Mouse (Mus musculus) testis, adult 2 months (tissue): ENCODE measurements around the gene Oma1. TPM values are rescaled to one million over a fixed set of nuclear protein-coding genes. Genes with fewer than 3 reads are reported as not detected.

Experiments used
- H3K27ac ChIP-seq: fragments of 200-500 bp; 2 replicates; pipeline ENCODE4 v1.5.1; 2012; ENCODE audit warnings: low read depth, low read length; ENCODE audit not compliant: control insufficient read depth, insufficient read depth
- H3K27me3 ChIP-seq: fragments of 200-500 bp; 2 replicates; pipeline ENCODE4 v1.6.1; 2012; ENCODE audit warnings: mild to moderate bottlenecking, low read length, moderate library complexity; ENCODE audit not compliant: control insufficient read depth, insufficient read depth
- H3K36me3 ChIP-seq: fragments of 200-500 bp; 2 replicates; pipeline ENCODE4 v1.6.1; 2012; ENCODE audit warnings: mild to moderate bottlenecking, low read length; ENCODE audit not compliant: control insufficient read depth, insufficient read depth
- H3K4me1 ChIP-seq: fragments of 200-500 bp; 2 replicates; pipeline ENCODE4 v1.6.1; 2012; ENCODE audit warnings: low read length; ENCODE audit not compliant: control insufficient read depth, insufficient read depth
- H3K4me3 ChIP-seq: fragments of 200-500 bp; 2 replicates; pipeline ENCODE4 v1.5.1; 2012; ENCODE audit warnings: low read depth, mild to moderate bottlenecking, low read length, moderate library complexity, mixed read lengths; ENCODE audit not compliant: control insufficient read depth
- CTCF ChIP-seq: fragments of 200-500 bp; IDR thresholded peaks from 2 replicates; pipeline ENCODE4 v1.5.1; 2012; ENCODE audit warnings: low read depth, mild to moderate bottlenecking, inconsistent platforms, low read length, moderate library complexity; ENCODE audit not compliant: control insufficient read depth, insufficient read depth, insufficient replicate concordance
- POLR2A ChIP-seq: fragments of 200-500 bp; IDR thresholded peaks from 2 replicates; pipeline ENCODE4 v1.6.1; 2012; ENCODE audit warnings: low read depth, mild to moderate bottlenecking, inconsistent platforms, low read length, moderate library complexity; ENCODE audit not compliant: control insufficient read depth
- polyA plus RNA-seq: library from polyadenylated mRNA; depleted of rRNA; stranded (reverse); fragments of >200 nt; gene quantifications from 2 replicates; pipeline ENCODE4 v1.2.3, GENCODE M21; 2012

The Oma1 gene
- polyA plus RNA-seq, 1 experiment = 2.3 TPM

DNA sequence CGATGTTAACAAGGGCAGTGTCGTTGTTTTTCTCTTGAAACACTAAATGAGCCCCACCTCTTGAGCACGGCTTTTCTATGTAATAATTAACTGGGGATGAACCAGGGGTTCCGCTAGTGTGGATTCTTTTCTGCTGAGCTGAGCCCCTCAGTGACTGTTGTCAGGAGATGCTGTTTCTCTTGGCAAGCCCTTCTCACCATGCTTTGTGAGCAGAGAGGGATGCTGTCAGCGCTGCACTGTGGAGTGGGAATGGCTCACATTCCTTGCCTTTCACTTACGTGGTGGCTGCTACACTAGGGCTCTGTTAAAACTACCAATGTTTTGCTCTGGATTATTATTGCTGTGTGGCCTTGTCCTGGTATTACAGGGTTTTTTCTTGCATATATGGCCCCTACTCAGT lies 15.7 kb downstream of the Oma1 start:
- no peak for TF ChIP-seq POLR2A
- TF ChIP-seq CTCF = no peak
- no peak overlapping the region for H3K4me3 ChIP-seq
- H3K27ac ChIP-seq = no peak overlapping the region
- H3K36me3 ChIP-seq = no peaks in the 10 kb centered on the region
- no peaks in the 10 kb centered on the region for H3K27me3 ChIP-seq
- H3K4me1 ChIP-seq = no peaks in the 10 kb centered on the region

GRCm38 (mm10) chr4:103335134-103335533 lies 21.5 kb downstream of the Oma1 start:
- Histone ChIP-seq H3K36me3 (no peaks in the 10 kb centered on the region), H3K27me3 (no peaks in the 10 kb centered on the region), H3K4me1 (no peaks in the 10 kb centered on the region), H3K27ac (no peak overlapping the region), H3K4me3 (no peak overlapping the region)
- no peak for TF ChIP-seq CTCF
- TF ChIP-seq POLR2A = no peak

DNA sequence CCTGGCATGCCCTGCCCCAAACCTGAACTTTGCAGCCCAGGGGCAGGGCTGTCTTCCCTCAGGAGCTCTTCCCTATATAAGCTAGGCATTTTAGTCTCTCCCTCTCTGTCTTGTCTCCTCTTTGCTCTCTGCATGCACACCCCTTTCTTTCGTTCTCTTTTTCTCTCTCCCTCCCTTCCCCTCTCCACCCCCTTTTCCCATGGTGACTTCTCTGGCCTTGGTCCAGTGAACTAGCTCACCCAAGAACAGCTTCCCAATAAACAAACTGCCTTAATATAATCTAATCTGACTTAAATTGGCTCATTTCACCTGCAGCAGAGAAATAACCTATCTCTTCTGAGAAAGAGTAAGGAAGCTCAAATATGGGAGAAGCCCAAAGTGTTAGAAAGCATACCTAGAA lies 27.1 kb downstream of the Oma1 start:
- H3K4me1 ChIP-seq = no peaks in the 10 kb centered on the region
- no peak overlapping the region for H3K4me3 ChIP-seq
- no peak overlapping the region for H3K27ac ChIP-seq
- H3K36me3 ChIP-seq = no peaks in the 10 kb centered on the region
- TF ChIP-seq POLR2A (no peak), CTCF (no peak)
- H3K27me3 ChIP-seq = no peaks in the 10 kb centered on the region

- Histone ChIP-seq H3K27me3 (no peaks in the 10 kb centered on the region), H3K27ac (no peak overlapping the region)
- TF ChIP-seq CTCF (no peak), POLR2A (no peak)
Observed at GRCm38 (mm10) chr4:103341620-103342019, 28.0 kb downstream of the Oma1 start.

DNA sequence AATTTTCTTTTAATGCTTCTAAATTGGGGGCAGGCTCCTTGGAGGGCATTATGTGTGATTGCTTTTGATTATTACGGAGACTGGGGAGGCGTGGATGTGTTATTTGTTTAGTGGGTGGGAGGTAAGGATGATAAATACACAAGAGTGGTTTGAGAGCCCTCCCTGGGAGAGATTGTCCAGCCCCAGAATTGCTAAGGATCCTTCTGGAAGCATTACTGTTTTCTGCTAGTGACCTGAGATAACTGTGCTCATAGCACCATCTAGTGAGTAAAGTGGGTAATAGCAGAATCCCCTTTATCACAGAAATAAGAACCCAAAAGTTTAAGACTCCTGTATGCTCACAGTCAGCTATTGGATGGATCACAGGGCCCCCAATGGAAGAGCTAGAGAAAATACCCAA lies 32.4 kb downstream of the Oma1 start:
- Histone ChIP-seq H3K27me3 (no peaks in the 10 kb centered on the region), H3K4me3 (no peak overlapping the region), H3K36me3 (no peaks in the 10 kb centered on the region), H3K27ac (no peak overlapping the region), H3K4me1 (no peaks in the 10 kb centered on the region)
- no peak for TF ChIP-seq CTCF
- no peak for TF ChIP-seq POLR2A

More at GRCm38 (mm10) chr4:103341620-103342019, 28.0 kb downstream of the Oma1 start:
- Histone ChIP-seq H3K4me1 (no peaks in the 10 kb centered on the region), H3K36me3 (no peaks in the 10 kb centered on the region), H3K4me3 (no peak overlapping the region)

DNA sequence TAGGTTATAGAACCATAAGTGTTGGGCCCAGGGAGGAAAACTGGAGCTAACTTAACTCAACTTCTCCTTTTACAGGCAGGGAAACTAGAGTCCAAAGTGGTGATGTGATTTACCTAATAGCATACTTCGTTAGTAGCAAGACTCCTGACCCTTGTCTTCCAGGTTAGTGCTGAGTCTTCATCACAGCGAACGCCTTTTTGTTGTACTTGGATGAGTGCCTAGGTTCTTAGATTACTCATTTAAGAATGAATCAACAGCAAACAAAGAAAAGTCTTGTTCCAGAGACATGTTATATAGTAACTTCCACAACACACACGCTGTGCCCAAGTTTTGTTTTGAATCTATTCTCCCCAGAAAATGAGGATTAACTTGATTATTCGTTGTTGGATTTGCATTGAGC lies 33.2 kb downstream of the Oma1 start:
- TF ChIP-seq POLR2A = no peak
- TF ChIP-seq CTCF = no peak
- no peaks in the 10 kb centered on the region for H3K36me3 ChIP-seq
- H3K27ac ChIP-seq = no peak overlapping the region
- H3K4me3 ChIP-seq = no peak overlapping the region
- H3K4me1 ChIP-seq = no peaks in the 10 kb centered on the region
- no peaks in the 10 kb centered on the region for H3K27me3 ChIP-seq

GRCm38 (mm10) chr4:103349219-103349618 lies 35.6 kb downstream of the Oma1 start:
- no peaks in the 10 kb centered on the region for H3K4me1 ChIP-seq
- no peaks in the 10 kb centered on the region for H3K27me3 ChIP-seq
- no peak overlapping the region for H3K27ac ChIP-seq
- H3K36me3 ChIP-seq = no peaks in the 10 kb centered on the region
- TF ChIP-seq POLR2A (no peak), CTCF (no peak)
- no peak overlapping the region for H3K4me3 ChIP-seq

DNA sequence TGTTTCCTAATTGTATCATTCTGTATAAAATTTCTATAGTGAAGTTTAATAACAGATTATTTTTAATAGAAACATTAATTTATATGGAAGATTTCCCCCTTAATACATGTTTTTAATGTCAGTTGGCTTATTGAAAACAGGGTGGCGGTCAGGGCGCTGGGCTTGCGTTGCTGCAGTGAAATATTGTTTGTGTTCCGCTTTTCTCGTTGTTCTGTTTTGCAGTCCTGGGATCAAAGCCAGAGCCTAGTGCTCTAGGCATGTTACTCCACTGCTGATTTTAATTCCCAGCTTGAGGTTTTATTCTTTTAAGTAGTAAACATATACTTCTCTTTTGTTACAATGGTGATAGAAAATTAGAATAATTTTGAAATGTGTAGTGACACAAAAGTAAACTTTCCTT lies 39.3 kb downstream of the Oma1 start:
- H3K4me1 ChIP-seq = no peaks in the 10 kb centered on the region
- H3K36me3 ChIP-seq = no peaks in the 10 kb centered on the region
- TF ChIP-seq POLR2A (no peak), CTCF (no peak)
- no peak overlapping the region for H3K4me3 ChIP-seq
- H3K27me3 ChIP-seq = no peaks in the 10 kb centered on the region
- H3K27ac ChIP-seq = no peak overlapping the region
